Mouse (Mus musculus) left cerebral cortex, postnatal 10 days (tissue): Measurements from ENCODE around the gene Stk4. TPM values are rescaled to one million over a fixed set of nuclear protein-coding genes. Genes with fewer than 3 reads are reported as not detected.

ENCODE experiments used
- DNase-seq, 2 experiments: peaks; one replicate each; pipeline ENCODE4 v3.0.0; 2021 to 2022; ENCODE audit warnings: low spot score in 2 of 2, mixed read lengths in 1 of 2; ENCODE audit errors: extremely low spot score in 1 of 2
- intact Hi-C: fragments of 180-260 bp; cut with DNase I; formaldehyde crosslinking; loops from one replicate; pipeline ENCODE4 v1.15.1; 2025
- total RNA-seq, 2 experiments: library from RNA; stranded (reverse); gene quantifications; 2 replicates each; pipeline ENCODE4 v1.2.3; 2021

Stk4 gene
- total RNA-seq, 2 experiments from 2014 or later, result 32.9 to 34.8 TPM

DNA sequence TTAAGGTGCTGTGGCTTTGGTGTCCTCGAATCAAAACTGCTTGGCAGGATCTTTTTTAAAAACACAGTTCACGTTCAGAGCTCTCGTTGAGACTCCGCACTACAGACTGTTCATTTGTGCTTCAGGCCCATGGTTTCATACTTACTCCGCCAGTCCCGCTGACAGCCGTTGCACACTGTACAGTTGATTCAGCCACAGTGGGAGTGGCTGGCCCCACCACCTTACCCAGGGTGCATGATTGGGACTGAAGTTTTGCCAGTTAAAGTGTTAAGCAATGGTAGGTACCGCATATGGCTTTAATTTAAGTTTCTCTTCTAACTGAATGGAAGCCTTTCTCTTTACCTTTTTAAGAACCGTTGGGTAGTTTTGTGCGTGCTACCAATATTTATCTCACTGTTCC is 45.4 kb downstream of the Stk4 start:
- DNase-seq, result no peak

GRCm38 (mm10) chr2:164119503-164119902 is 49.4 kb downstream of the Stk4 start:
- DNase-seq, result no peak
- intact Hi-C loops, result no loop called here

More for the DNA sequence above, 45.4 kb downstream of the Stk4 start:
- intact Hi-C loops, result no loop called here

DNA sequence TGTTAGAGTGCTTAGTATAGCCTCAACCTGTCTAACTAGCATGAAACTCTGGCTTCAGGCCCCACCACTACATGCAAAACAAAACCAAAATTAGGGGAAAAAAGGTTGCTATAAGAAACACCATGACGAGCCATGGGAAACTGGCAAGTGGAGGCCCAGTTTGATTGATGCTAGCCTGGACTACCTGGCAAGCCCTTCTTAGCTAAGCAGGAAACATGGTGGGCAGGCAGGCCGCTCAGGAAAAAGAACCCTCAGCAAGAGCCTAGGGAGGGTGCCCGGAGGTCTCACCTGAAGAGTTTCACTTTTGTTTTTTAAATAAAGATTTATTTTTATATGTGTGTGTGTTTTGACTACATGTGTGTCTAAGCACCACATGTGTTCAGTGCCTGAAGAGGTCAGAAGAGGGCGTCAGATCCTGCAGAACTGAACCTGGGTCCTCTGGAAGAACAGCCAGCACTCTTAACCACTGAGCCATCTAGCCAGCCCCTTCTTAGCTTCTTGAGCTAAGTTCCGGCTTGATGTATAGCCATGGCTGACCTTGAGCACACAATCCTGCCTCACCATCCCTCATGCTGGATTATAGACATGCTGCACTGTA is 53.1 kb downstream of the Stk4 start:
- intact Hi-C loops, result no loop called here
- no peak for DNase-seq

- peak; percentile 56 to 72 for DNase-seq
- intact Hi-C loops, result no loop called here
These were observed 56.4 kb downstream of the Stk4 start for GRCm38 (mm10) chr2:164126533-164126955.

DNA sequence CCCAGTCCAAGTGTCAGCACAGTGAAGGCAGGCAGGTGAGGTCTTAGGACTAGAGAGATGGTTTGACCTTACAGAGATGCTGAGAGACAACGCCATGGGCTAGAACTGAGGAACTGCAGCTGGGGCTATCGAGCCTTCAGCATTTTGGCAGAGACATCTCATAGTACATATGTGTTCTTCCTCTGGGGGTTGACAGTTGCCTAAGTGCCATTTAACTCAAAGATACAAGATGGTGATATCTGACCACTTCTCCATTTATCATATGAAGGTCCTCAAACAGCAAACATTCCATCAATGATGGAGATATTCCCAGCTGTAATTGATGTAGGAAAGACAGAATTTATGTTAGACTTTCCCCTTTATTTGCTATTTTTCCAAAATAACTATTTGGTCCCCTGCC is 57.2 kb downstream of the Stk4 start:
- intact Hi-C loops, result no loop called here
- DNase-seq, result no peak

GRCm38 (mm10) chr2:164128576-164129411 is 58.7 kb downstream of the Stk4 start:
- intact Hi-C loops, result no loop called here
- DNase-seq, result no peak

- intact Hi-C loops, result no loop called here
These were observed 61.5 kb downstream of the Stk4 start for GRCm38 (mm10) chr2:164131586-164131985.

GRCm38 (mm10) chr2:164134563-164134962 is 64.4 kb downstream of the Stk4 start:
- DNase-seq, result peak in 1 of 2 experiments; percentile 56
- intact Hi-C loops, result no loop called here

More at GRCm38 (mm10) chr2:164131586-164131985, 61.5 kb downstream of the Stk4 start:
- DNase-seq, result no peak

DNA sequence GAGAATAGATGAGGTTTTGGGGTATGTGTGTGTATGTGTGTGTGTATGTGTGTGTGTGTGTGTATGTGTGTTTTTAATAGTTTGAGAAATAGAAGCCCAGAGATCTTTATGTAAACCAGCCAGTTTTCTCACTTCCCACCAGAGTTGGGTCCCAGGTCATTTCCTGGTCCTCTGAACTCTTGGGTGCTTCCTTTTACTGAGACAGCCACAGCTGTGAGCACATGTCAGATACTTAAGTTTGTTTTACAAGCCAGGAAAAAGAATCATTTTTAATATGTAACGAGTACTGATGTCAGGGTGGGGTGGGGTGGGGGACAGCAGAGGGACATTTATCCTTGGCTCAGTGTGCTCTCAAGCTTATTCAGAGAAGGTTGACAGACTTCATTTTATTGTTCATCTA is 65.2 kb downstream of the Stk4 start:
- no peak for DNase-seq
- intact Hi-C loops, result loop anchor here (5.0 kb wide), 2 partner anchors 37 to 272 kb away; partner anchors contain the start of genes Kcns1 and Matn4

- intact Hi-C loops, result loop anchor here (5.0 kb wide), 2 partner anchors 36 to 271 kb away; partner anchors contain the start of genes Kcns1 and Matn4
- DNase-seq, result no peak
These were observed 66.3 kb downstream of the Stk4 start for GRCm38 (mm10) chr2:164136393-164136792.

DNA sequence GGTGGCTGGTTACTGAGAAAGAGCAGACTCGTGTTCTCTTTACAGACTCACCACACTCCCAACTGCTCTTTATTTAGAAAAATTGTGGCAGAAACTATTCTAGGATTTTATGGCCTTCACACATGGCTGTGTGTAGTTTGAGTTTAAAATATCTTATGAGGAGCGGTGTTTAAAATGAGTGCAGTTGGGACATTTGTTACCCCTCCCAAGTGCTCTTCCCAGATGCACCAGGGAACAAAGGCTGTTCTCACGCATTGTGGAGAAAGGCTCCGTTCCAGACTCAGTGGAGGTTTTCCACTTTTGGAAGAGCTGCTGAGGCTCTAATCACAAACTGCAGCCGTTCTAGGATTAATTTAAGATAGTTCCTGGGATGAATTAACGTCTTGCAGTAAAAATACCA is 67.6 kb downstream of the Stk4 start:
- DNase-seq, result no peak
- intact Hi-C loops, result loop anchor here (5.0 kb wide), 2 partner anchors 35 to 270 kb away; partner anchors contain the start of genes Kcns1 and Matn4

- intact Hi-C loops, result no loop called here
- peak in 1 of 2 experiments; percentile 36 for DNase-seq
These were observed 71.9 kb downstream of the Stk4 start for GRCm38 (mm10) chr2:164142021-164142420.

- intact Hi-C loops, result no loop called here
- no peak for DNase-seq
These were observed 73.9 kb downstream of the Stk4 start for GRCm38 (mm10) chr2:164144025-164144424.

GRCm38 (mm10) chr2:164144541-164144940 is 74.4 kb downstream of the Stk4 start:
- no peak for DNase-seq
- intact Hi-C loops, result no loop called here

DNA sequence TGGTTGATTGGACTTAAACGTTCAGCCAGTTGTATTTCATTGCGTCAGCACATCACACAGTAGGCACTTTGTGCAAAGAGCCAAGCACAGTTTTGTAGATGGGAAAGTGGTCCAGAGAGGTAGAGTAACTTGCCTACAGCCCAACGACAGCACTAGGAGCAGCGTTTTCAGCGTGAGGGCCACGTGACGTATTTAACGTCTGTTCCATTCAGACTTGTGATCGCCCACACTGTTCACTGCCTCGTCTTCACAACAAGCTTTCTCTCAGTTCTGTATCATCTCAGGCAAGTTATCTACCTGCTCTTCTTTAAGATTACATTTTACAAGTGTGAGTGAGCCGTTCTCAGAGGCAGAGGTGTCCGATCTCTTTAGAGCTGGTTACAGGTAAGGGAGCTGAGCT is 76.4 kb downstream of the Stk4 start:
- intact Hi-C loops, result no loop called here
- DNase-seq, result no peak

DNA sequence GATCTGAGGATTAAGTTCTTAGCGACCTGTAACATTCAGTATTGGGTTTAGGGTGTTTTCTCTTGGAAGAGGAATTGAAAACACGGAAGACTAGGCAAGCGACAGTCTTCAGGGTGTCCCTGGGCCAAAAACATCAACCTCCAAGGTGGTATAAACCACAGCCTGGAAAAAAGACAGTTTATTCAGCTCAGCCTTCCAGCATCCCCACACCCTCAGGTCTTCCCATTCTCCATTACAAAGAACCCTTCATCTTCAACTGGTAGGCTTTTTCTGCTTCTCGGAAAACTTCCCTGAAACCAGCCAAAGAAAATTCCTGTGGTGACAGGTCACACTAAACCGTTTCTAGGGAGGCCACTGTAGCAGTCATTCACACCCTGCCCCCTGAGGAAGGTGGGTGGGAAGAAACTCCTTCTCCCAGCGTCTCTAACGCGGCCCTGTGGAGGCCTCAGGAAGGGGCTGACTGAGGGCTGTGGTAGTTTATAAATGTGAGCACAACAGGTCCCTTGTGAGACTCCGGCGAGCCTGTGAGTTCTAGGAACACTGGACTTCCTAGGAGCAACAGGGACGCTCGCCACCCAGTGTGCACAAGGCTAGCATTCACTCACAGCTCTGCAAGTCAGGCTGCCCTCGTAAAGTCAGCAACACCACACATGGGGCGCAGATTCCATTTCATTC is 80.1 kb downstream of the Stk4 start:
- DNase-seq, result no peak
- intact Hi-C loops, result no loop called here

GRCm38 (mm10) chr2:164152341-164152740 is 82.2 kb downstream of the Stk4 start:
- no peak for DNase-seq
- intact Hi-C loops, result no loop called here

- no peak for DNase-seq
- intact Hi-C loops, result no loop called here
These were observed 83.9 kb downstream of the Stk4 start for GRCm38 (mm10) chr2:164154007-164154406.

- DNase-seq, result no peak
- intact Hi-C loops, result no loop called here
These were observed 86.0 kb downstream of the Stk4 start for GRCm38 (mm10) chr2:164156158-164156557.
